Mouse (Mus musculus) ovary, postnatal 10 days (tissue): ENCODE measurements around the gene E030018B13Rik.

Experiments
- DNase-seq: peaks from one replicate; pipeline ENCODE4 v3.0.0; 2022; ENCODE audit warnings: low spot score

Gene E030018B13Rik

DNA sequence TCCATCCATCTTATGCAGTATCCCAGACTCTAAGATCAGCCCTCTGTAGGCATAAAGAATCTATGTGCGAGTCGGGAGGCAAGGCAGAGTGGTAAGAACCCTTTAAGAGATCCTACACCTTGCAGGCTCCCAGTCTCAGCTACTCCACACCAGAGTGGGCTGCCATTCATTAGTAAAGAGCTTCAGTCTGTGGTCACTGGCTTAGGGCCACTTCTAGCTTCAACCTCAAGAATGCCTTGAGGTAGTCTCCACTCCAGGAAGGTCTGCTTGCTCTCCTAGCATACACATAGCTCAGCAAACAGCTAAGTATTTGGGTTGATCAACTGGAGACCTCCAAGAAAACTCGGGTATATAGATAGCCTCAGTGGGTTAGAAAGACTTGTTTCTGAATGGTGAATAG, 19.0 kb upstream of the E030018B13Rik start:
- DNase-seq = no peak

DNA sequence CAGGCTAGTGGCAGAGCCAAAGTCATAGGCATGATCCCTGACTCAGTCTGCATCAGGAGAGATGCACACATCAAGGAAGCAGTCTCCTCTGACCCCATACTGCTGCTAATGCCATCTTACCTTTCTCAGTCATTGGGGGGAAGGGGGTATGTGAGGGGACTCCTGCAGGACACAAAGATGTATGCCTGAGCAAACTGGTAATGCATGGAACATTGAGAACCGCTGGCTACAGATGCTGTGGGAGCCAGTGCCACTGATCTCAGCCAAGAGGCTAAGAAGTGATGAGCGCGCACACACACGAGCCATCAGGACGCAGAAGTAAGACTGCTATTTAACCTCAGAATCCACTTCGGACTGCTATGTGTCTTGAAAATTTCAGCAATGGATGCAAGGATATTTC, 18.5 kb upstream of the E030018B13Rik start:
- DNase-seq = no peak

- DNase-seq = no peak
Observed at GRCm38 (mm10) chr7:63899925-63900324, 16.7 kb upstream of the E030018B13Rik start.

- DNase-seq = no peak
Observed at GRCm38 (mm10) chr7:63900411-63900810, 16.2 kb upstream of the E030018B13Rik start.

DNA sequence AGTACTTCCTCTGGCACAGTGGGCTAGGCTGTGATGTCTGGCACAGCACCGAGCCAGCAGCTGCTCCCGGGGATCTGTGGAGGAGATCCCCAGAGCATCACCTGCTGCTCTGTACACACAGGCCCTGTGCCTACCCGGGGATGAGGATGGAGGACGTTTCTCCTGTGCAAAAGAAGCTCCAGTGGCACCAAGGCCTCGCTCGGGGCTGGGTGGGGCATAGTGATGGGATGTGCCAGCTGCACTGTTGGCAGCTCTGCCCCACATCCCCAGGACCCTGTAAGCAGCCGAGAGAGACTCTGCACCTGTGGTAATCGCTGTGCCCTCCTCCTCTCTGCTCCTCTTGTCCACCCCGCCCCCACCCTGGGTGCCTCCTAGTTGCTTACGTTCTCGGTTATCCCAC, 15.3 kb upstream of the E030018B13Rik start:
- no peak for DNase-seq

- DNase-seq = no peak
Observed at GRCm38 (mm10) chr7:63901942-63902341, 14.7 kb upstream of the E030018B13Rik start.

DNA sequence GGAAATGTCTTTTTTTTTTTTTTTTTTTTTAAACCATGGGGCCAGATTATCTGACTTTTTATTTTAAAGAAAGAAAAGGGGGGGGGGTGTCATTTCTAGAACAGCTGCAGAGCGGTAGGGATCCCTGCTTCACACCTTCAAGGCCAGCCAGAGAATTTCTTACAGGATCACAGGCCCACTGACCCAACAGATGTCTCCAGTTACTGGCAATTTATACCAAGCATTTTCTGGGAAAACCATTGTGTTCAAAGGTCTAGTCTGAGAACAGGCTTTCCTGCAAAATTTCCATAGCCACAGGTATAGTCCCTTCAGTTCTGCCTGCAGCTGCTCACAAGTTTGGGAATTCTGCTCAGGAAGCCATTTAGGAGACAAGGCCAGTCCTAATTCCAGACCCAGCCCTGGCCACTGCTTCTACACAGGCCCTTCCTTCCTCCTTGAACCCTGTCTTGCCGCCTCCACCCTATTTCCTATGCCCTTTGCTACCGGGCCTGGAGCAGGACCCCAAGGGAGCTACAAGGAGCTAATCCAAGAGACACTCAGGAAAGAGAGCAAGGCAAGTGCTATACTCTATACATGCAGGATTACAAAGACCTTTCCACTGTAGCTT, 13.9 kb upstream of the E030018B13Rik start:
- no peak for DNase-seq

GRCm38 (mm10) chr7:63903635-63904380, 12.8 kb upstream of the E030018B13Rik start:
- no peak for DNase-seq

GRCm38 (mm10) chr7:63905190-63905589, 11.5 kb upstream of the E030018B13Rik start:
- no peak for DNase-seq

DNA sequence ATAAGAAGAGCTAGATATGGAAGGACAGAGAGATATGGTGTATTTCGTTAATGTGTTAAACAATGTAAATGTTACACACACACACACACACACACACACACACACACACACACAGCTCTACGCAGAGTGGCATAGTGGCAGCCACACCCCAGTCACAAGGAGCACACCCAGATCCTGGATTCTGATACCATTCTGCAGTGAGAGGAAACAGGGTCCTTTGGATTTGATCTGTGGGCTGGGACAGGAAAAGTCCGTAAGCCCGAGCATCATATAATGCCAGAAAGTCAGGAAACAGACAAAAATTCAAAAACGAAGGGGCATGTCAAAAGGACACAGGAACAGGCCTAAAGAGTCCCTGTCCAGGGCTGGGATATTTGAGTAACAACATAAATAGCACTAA, 11.0 kb upstream of the E030018B13Rik start:
- DNase-seq = no peak

DNA sequence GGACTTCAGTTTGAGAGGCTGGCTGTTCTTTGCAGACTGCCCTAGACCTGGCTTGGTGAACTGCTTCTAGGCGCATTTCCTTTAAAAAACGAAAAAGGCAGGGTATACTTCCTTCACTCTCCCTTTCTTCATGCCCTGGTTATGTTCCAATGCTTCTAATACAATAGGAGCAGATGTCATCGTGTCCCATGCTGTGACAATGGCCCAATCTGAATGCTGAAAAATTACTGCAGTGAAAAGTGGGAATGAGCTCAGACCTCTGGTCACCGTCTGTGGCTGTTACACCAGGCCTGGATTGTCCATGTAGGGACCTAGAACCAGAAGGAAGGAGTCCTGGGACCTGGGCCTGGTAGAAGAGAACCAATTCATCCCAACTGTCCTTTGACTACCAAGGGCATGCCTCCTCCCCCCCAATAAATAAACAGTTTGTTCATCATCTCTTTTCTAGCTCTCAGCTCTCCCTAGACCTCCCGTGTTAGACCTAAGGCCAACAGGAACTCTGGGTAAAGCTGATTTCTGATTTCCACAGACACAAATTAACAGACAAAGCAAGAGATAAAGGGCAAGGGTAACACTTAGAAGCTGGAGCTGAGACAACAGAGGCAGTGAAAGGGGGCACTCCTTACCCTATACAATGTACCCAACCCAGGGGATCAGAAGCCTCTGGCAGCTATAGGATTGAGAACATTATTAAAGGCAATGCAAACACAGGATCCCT, 8.7 kb upstream of the E030018B13Rik start:
- no peak for DNase-seq

GRCm38 (mm10) chr7:63908496-63909285, 8.0 kb upstream of the E030018B13Rik start:
- DNase-seq = no peak

DNA sequence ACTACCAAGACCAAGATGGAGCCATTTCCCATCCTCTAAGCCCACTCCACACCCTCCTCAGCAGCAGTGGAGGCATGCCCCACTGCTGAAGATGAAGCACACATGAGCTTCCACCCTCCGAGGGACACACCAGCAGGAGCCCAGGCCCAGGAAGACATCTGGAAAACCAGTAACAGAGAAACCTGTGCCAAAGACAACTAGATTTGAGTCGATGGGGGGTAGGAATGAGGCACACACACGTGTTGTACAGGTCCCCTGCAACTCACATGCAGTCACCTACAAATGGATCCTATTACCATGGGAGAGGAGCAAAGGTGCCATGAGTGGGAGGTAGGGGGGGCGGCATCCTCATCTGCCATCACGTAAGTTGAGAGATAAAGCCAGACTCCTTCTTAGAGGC, 6.4 kb upstream of the E030018B13Rik start:
- no peak for DNase-seq

- DNase-seq = no peak
Observed at GRCm38 (mm10) chr7:63910912-63911311, 5.7 kb upstream of the E030018B13Rik start.

- DNase-seq = no peak
Observed at GRCm38 (mm10) chr7:63911383-63912233, 5.0 kb upstream of the E030018B13Rik start.

DNA sequence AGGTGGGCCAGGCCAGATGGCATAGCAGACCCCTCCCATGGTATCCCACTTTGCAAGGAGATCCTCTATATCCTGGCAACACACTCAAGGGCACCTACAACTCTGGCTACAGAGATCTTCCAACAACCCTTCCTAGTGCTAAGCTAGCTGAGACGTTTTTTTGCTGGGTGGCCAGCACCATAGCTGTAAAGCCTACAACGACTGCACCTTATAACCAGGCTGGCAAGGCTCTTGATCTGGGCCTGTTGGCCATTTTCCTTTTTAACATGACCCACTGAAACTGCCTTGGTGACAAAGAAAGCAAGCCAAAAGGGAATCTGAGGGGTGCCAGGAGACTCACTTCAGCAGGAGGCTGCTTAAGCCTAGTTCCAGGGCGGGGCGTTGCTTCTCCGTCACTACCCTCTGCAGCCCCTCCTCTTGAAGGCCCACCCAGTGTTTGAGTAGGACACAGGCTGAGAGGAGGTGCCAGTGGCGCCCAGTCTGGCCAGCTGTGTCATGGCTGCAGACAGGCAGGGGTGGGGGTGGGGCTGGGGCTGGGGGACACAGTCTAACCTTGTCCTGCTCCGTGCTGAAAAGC, 4.3 kb upstream of the E030018B13Rik start:
- no peak for DNase-seq

DNA sequence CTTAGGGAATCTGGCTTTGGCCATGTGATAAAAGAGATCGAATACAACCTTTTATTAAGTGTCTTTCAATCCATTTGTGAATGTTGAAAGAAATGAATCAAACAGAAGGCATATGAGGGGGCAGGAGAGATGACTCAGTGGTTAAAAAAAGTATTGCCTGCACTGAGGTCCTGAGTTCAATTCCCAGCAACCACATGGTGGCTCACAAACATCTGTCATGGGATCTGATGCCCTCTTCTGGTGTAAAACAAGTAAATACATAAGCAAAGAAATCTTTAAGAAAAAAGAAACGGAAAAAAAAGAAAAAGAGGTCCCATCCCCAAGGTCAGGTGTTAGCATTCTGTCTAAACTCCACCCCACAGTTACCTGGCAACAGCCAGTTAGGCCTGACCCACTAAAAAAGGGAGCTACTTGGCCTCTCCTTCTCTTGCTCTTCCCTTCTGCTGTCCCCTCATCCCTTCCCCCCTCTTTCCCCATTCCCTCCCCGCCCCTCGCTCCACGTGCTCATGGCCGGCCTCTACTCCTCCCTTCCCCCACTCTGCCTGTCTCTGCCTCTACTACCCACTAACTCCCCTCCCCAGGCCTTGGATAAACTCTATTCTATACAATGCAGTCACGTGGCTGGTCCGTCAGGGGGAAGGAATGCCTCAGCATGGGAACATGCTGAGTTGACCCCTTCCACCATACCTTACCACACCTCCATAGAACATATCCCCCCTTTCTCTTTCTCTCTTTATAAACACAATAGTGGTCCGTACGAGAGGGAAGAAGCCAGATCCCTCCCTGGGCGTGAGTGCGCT, 3.5 kb upstream of the E030018B13Rik start:
- no peak for DNase-seq

DNA sequence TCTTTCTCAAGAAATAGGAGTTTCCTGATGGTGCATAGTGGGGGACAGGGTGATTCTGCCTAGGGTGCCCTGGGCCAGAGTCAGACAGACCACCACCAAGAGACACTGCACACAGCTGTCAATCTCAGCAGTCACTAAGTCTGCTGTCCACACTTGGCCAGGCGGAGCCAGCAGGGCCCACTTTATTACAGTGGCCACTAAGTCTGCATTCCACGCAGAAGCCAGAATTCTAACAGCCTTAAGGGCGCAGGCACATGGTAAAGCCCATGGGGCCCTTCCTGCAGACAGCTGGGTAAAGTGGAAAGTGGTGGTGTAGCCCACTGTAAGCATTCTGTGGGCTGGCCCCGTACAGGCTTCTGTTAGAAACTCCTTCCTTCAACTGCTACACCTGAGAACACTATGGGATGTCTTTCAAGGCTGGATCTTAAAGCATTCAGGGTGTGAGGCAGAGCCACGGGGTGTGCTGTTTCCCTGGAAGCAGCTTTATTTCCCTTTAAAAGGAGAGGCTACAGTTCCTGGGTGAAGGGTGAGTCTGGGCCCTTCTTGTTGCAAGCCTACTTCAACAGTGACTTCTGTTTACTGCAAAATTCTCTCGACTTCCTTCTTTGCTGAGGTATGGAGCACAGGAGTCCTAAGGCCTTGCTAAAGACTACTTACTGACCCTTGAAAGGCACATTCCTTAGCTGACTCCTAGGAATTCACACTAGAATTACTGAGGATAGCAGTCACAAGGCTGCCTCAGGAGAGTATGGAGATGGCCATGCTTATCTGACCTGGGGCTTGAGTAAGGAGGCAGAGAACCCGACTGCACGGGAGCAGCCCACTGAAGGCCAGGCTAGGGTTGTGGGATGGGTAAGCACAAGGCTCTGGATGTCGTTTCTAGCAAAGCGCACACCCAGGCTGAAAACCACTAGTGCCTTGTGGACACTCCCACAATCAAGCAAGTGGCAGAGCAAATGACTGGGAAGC, 2.6 kb upstream of the E030018B13Rik start:
- no peak for DNase-seq

GRCm38 (mm10) chr7:63914891-63915290, 1.8 kb upstream of the E030018B13Rik start:
- DNase-seq = no peak
